In genomic region chr10:70519640-70520099, GRCm38 (mm10) we compare ENCODE assay signal across 8 mouse cellular contexts.
DNase-seq lines count a peak whose midpoint lies in the region; ATAC-seq and TF ChIP-seq lines count a peak whose summit lies in the region.

No protein-coding gene starts in this region.

- H3K4me1 ChIP-seq in forebrain, embryonic 14.5 days (ENCODE audit: control insufficient read depth, insufficient read depth, low read length) = peaks cover 7% of the 10 kb centered on the region; the same call in 1 of the 2 replicates
- peaks cover 13% of the 10 kb centered on the region for H3K4me1 ChIP-seq in midbrain, embryonic 11.5 days (ENCODE audit: control insufficient read depth, insufficient read depth, low read length)

- peak overlapping the region; percentile 92 for H3K4me2 ChIP-seq in forebrain, embryonic 14.5 days (ENCODE audit: low read length)
- peak overlapping the region; percentile 94 for H3K4me2 ChIP-seq in midbrain, embryonic 11.5 days

- no peaks in the 10 kb centered on the region for H3K27me3 ChIP-seq in forebrain, embryonic 14.5 days (replicated peaks; ENCODE audit: control insufficient read depth, insufficient read depth, low read length)
- H3K27me3 ChIP-seq in midbrain, embryonic 11.5 days (ENCODE audit: control insufficient read depth, insufficient read depth, low read length) = no peaks in the 10 kb centered on the region

- H3K4me3 ChIP-seq in layer of hippocampus, adult 2 months = peak overlapping the region; percentile 53
- H3K4me3 ChIP-seq in forebrain, embryonic 14.5 days (ENCODE audit: low read depth, low read length) = peak overlapping the region; percentile 41
- H3K4me3 ChIP-seq in midbrain, embryonic 11.5 days (ENCODE audit: low read depth, low read length) = peak overlapping the region; percentile 42

- H3K36me3 ChIP-seq in forebrain, embryonic 14.5 days (ENCODE audit: control insufficient read depth, insufficient read depth, low read length) = no peaks in the 10 kb centered on the region
- H3K36me3 ChIP-seq in midbrain, embryonic 11.5 days (ENCODE audit: control insufficient read depth, insufficient read depth, low read length) = no peaks in the 10 kb centered on the region

- DNase-seq in layer of hippocampus, adult 2 months (ENCODE audit: low spot score in 2 of 2) = peak in 1 of 2 experiments; percentile 28
- no peak for DNase-seq in layer of hippocampus, postnatal 36 days
- DNase-seq in brain, adult 2 months (ENCODE audit: low read depth, low spot score) = peak; percentile 79
- no peak for DNase-seq in forebrain, embryonic 14.5 days (ENCODE audit: low spot score)
- no peak for DNase-seq in midbrain, embryonic 11.5 days (ENCODE audit: low spot score, missing footprints)
- no peak for DNase-seq in thymus, postnatal 14 days
- DNase-seq in gastrocnemius, postnatal 25 days = no peak
- DNase-seq in natural killer cell, adult 2 months (ENCODE audit: low spot score in 2 of 2) = no peak

- H3K9ac ChIP-seq in forebrain, embryonic 14.5 days (ENCODE audit: low read length) = peak overlapping the region; percentile 70
- H3K9ac ChIP-seq in midbrain, embryonic 11.5 days (ENCODE audit: low read length) = peak overlapping the region; percentile 63

- no peaks in the 10 kb centered on the region for H3K9me3 ChIP-seq in forebrain, embryonic 14.5 days (replicated peaks; ENCODE audit: control insufficient read depth, low read length)
- no peaks in the 10 kb centered on the region for H3K9me3 ChIP-seq in midbrain, embryonic 11.5 days (ENCODE audit: control insufficient read depth, low read length)

- TF ChIP-seq CTCF in layer of hippocampus, adult 2 months (conservative IDR thresholded peaks at IDR 0.05) = no peak

- peak overlapping the region; percentile 92 for H3K27ac ChIP-seq in layer of hippocampus, adult 2 months
- H3K27ac ChIP-seq in forebrain, embryonic 14.5 days (ENCODE audit: low read depth, low read length) = no peak overlapping the region
- no peak overlapping the region for H3K27ac ChIP-seq in midbrain, embryonic 11.5 days (ENCODE audit: low read depth, low read length)

- WGBS in forebrain, embryonic 14.5 days = 5% methylated on average over 14 of the region's 14 CpGs
- 7% methylated on average over 14 of the region's 14 CpGs for WGBS in midbrain, embryonic 11.5 days

- peak; percentile 35 for ATAC-seq in forebrain, embryonic 14.5 days
- peak; percentile 45 for ATAC-seq in midbrain, embryonic 11.5 days (ENCODE audit: low FRiP score)
